Mouse (Mus musculus): ENCODE data around the gene Col27a1. TPM values are rescaled to one million over a fixed set of nuclear protein-coding genes. Genes with fewer than 3 reads are reported as not detected.
"Not testable (repeated sequence)": the region's sequence is repeated elsewhere in the genome, so short reads cannot be mapped to it uniquely, and the experiment has no call there.

The Col27a1 gene
- polyA plus RNA-seq, 1 experiment from 2014 or later: 7.2 TPM

- Histone ChIP-seq H3K27ac (ENCODE audit: low read length) (no peak overlapping the region), H3K4me1 (ENCODE audit: insufficient read depth, low read depth, low read length) (no peaks in the 10 kb centered on the region), H3K4me3 (ENCODE audit: low read depth, low read length) (no peak overlapping the region), H3K9me3 (ENCODE audit: low read length) (no peaks in the 10 kb centered on the region), H3K4me2 (replicated peaks; ENCODE audit: low read depth, low read length) (no peak overlapping the region), H3K9ac (replicated peaks; ENCODE audit: low read depth) (no peak overlapping the region), H3K36me3 (ENCODE audit: insufficient read depth, low read length) (no peaks in the 10 kb centered on the region; the same call in 1 of the 2 replicates), H3K27me3 (replicated peaks; ENCODE audit: insufficient read depth, low read length) (no peaks in the 10 kb centered on the region)
- DNase-seq (ENCODE audit: low spot score): peak; percentile 56
- 63% methylated on average over 9 of the region's 9 CpGs for WGBS
- peak; percentile 74 for ATAC-seq
- TF ChIP-seq CTCF (IDR thresholded peaks at IDR 0.05) (no peak), EP300 (IDR thresholded peaks at IDR 0.05) (no peak)
Observed at GRCm38 (mm10) chr4:63316076-63316746, 102.4 kb downstream of the Col27a1 start.

DNA sequence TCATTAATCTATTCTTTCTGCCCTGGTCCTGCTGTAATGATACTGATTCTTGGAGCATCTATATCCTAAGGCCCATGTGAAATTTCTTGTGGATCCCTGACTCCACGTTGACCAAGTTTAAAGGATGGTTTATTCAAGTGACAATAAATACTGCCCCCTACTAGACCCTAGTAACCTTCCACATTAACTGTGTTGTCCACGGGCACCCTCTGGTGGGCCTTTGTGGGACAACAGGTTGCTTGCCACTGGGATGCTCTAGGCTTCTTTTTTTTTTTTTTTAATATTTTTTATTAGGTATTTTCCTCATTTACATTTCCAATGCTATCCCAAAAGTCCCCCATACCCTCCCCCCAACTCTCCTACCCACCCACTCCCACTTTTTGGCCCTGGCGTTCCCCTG lies 105.8 kb downstream of the Col27a1 start:
- H3K4me1 ChIP-seq (ENCODE audit: insufficient read depth, low read depth, low read length); H3K27me3 ChIP-seq (replicated peaks; ENCODE audit: insufficient read depth, low read length); ATAC-seq; H3K4me3 ChIP-seq (ENCODE audit: low read depth, low read length); H3K9me3 ChIP-seq (ENCODE audit: low read length); H3K9ac ChIP-seq (replicated peaks; ENCODE audit: low read depth); H3K27ac ChIP-seq (ENCODE audit: low read length); H3K4me2 ChIP-seq (replicated peaks; ENCODE audit: low read depth, low read length); H3K36me3 ChIP-seq (ENCODE audit: insufficient read depth, low read length): not testable (repeated sequence)
- DNase-seq (ENCODE audit: low spot score): peak; percentile 34
- TF ChIP-seq CTCF (IDR thresholded peaks at IDR 0.05): peak; percentile 79
- WGBS: 23% methylated on average over 3 of the region's 3 CpGs

GRCm38 (mm10) chr4:63323275-63323815 lies 109.5 kb downstream of the Col27a1 start:
- ATAC-seq (no peak), DNase-seq (ENCODE audit: low spot score) (no peak)
- H3K9ac ChIP-seq (replicated peaks; ENCODE audit: low read depth): no peak overlapping the region
- no peak overlapping the region for H3K4me3 ChIP-seq (ENCODE audit: low read depth, low read length)
- H3K4me1 ChIP-seq (ENCODE audit: insufficient read depth, low read depth, low read length): no peaks in the 10 kb centered on the region
- H3K27me3 ChIP-seq (replicated peaks; ENCODE audit: insufficient read depth, low read length): no peaks in the 10 kb centered on the region
- no peak overlapping the region for H3K27ac ChIP-seq (ENCODE audit: low read length)
- WGBS: 79% methylated on average over 8 of the region's 8 CpGs
- no peaks in the 10 kb centered on the region for H3K36me3 ChIP-seq (ENCODE audit: insufficient read depth, low read length)
- H3K4me2 ChIP-seq (replicated peaks; ENCODE audit: low read depth, low read length): no peak overlapping the region
- no peaks in the 10 kb centered on the region for H3K9me3 ChIP-seq (ENCODE audit: low read length)
- TF ChIP-seq CTCF (IDR thresholded peaks at IDR 0.05) (no peak), EP300 (IDR thresholded peaks at IDR 0.05) (no peak)

- Histone ChIP-seq H3K9ac (replicated peaks; ENCODE audit: low read depth) (no peak overlapping the region), H3K4me3 (ENCODE audit: low read depth, low read length) (no peak overlapping the region), H3K4me2 (replicated peaks; ENCODE audit: low read depth, low read length) (no peak overlapping the region), H3K27me3 (replicated peaks; ENCODE audit: insufficient read depth, low read length) (no peaks in the 10 kb centered on the region), H3K4me1 (ENCODE audit: insufficient read depth, low read depth, low read length) (no peaks in the 10 kb centered on the region), H3K36me3 (ENCODE audit: insufficient read depth, low read length) (no peaks in the 10 kb centered on the region), H3K9me3 (ENCODE audit: low read length) (no peaks in the 10 kb centered on the region), H3K27ac (ENCODE audit: low read length) (no peak overlapping the region)
- 93% methylated on average over 4 of the region's 4 CpGs for WGBS
- TF ChIP-seq CTCF (IDR thresholded peaks at IDR 0.05): no peak
- TF ChIP-seq EP300 (IDR thresholded peaks at IDR 0.05): no peak
- DNase-seq (ENCODE audit: low spot score) (no peak), ATAC-seq (no peak)
Observed at GRCm38 (mm10) chr4:63333403-63333802, 119.6 kb downstream of the Col27a1 start.

- no peak for ATAC-seq
Observed at GRCm38 (mm10) chr4:63338414-63339076, 124.7 kb downstream of the Col27a1 start.

DNA sequence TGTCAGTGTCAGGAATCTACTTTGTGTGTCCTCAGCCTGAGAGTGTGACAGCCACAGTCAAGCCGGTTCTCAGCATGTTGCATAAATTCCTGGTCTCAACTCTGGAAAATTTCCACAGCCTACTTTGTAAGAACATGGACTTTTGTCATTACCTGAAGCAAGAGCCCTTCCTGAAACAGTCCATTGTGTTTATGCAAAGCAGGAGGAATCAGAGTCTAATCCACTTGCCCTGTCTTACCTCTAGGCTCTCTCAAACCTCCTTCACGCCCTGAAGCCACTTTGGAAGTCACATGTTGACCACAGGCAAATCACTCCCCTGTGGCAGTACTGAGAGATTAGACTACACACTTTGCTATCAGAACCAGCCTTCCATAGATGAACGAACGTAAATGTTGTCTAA lies 128.7 kb downstream of the Col27a1 start:
- 48% methylated on average over 4 of the region's 4 CpGs for WGBS
- H3K4me2 ChIP-seq (replicated peaks; ENCODE audit: low read depth, low read length): no peak overlapping the region
- no peaks in the 10 kb centered on the region for H3K36me3 ChIP-seq (ENCODE audit: insufficient read depth, low read length)
- H3K27ac ChIP-seq (ENCODE audit: low read length): 0 out of 2 replicates have a peak overlapping the region, but pooled peaks have one; percentile 38
- no peak overlapping the region for H3K4me3 ChIP-seq (ENCODE audit: low read depth, low read length)
- no peaks in the 10 kb centered on the region for H3K9me3 ChIP-seq (ENCODE audit: low read length)
- DNase-seq (ENCODE audit: low spot score): peak; percentile 32
- H3K9ac ChIP-seq (replicated peaks; ENCODE audit: low read depth): no peak overlapping the region
- TF ChIP-seq EP300 (IDR thresholded peaks at IDR 0.05) (no peak), CTCF (IDR thresholded peaks at IDR 0.05) (no peak)
- H3K4me1 ChIP-seq (ENCODE audit: insufficient read depth, low read depth, low read length): no peaks in the 10 kb centered on the region
- peak; percentile 18; the same call in 1 of the 2 replicates for ATAC-seq
- H3K27me3 ChIP-seq (replicated peaks; ENCODE audit: insufficient read depth, low read length): no peaks in the 10 kb centered on the region

More at GRCm38 (mm10) chr4:63338414-63339076, 124.7 kb downstream of the Col27a1 start:
- WGBS: 56% methylated on average over 3 of the region's 3 CpGs
- H3K4me2 ChIP-seq (replicated peaks; ENCODE audit: low read depth, low read length): no peak overlapping the region
- no peak overlapping the region for H3K9ac ChIP-seq (replicated peaks; ENCODE audit: low read depth)
- no peak overlapping the region for H3K4me3 ChIP-seq (ENCODE audit: low read depth, low read length)
- no peak for DNase-seq (ENCODE audit: low spot score)
- TF ChIP-seq CTCF (IDR thresholded peaks at IDR 0.05): no peak
- TF ChIP-seq EP300 (IDR thresholded peaks at IDR 0.05): no peak
- H3K9me3 ChIP-seq (ENCODE audit: low read length): no peaks in the 10 kb centered on the region
- H3K27ac ChIP-seq (ENCODE audit: low read length): no peak overlapping the region
- no peaks in the 10 kb centered on the region for H3K27me3 ChIP-seq (replicated peaks; ENCODE audit: insufficient read depth, low read length)
- no peaks in the 10 kb centered on the region for H3K36me3 ChIP-seq (ENCODE audit: insufficient read depth, low read length)
- H3K4me1 ChIP-seq (ENCODE audit: insufficient read depth, low read depth, low read length): no peaks in the 10 kb centered on the region
